Mouse (Mus musculus): Measurements from ENCODE around the gene Syt1.

DNA sequence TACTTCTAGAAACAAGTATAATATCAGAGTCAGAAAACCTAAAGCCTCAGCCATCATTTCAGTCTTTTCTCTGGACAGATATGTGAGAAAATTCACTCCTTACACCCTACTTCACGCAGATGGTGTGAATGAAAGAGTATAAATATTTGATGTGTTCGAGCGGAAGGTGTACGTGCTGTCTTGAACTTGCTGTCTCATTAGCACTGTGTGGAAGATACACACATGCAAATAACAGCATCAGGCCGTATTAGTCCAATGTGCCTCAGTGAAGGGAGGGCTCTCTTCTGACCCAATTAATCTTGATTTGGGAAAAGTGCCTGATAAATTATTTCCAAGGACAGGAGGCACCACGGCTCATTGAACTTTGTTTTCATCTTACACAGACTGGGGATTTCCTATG is 154.8 kb downstream of the Syt1 start:
- TF ChIP-seq CHD2 (IDR thresholded peaks at IDR 0.05; ENCODE audit: low read depth, low read length) (no peak), ZNF384 (IDR thresholded peaks at IDR 0.05; ENCODE audit: low read depth, low read length) (no peak), ZC3H11A (IDR thresholded peaks at IDR 0.05; ENCODE audit: borderline replicate concordance, low read depth, low read length) (no peak), MAFK (IDR thresholded peaks at IDR 0.05; ENCODE audit: insufficient read depth, low read depth, low read length) (no peak)
